Mouse (Mus musculus) CH12.LX (cell line): ENCODE data around the gene Mmp10. TPM values are rescaled to one million over a fixed set of nuclear protein-coding genes. Genes with fewer than 3 reads are reported as not detected.
A peak's percentile ranks its signal among the peaks of the same experiment; 100 is the strongest.

Experiments used
- DNase-seq: peaks from one replicate; pipeline ENCODE4 v3.0.0-alpha.2; 2013; ENCODE audit errors: extremely low read depth
- H3K27ac ChIP-seq: 2 replicates; pipeline ENCODE4 v1.5.1; 2012; ENCODE audit warnings: low read depth, mild to moderate bottlenecking, control low read depth, moderate library complexity; ENCODE audit not compliant: insufficient read depth
- H3K27me3 ChIP-seq: replicated peaks from 2 replicates; pipeline ENCODE3; 2012; ENCODE audit warnings: inconsistent platforms
- H3K36me3 ChIP-seq, 2 experiments: replicated peaks in 1 of 2; 2 replicates each; pipeline versions ENCODE3 to v1.6.1; 2012; ENCODE audit warnings: inconsistent platforms in 1 of 2, low read length in 1 of 2, mild to moderate bottlenecking in 1 of 2, mixed read lengths in 1 of 2, moderate library complexity in 1 of 2; ENCODE audit not compliant: control insufficient read depth in 1 of 2, insufficient read depth in 1 of 2
- H3K4me1 ChIP-seq, 2 experiments: 2 replicates each; pipeline ENCODE4 v1.6.1; 2012; ENCODE audit warnings: inconsistent platforms in 1 of 2, moderate library complexity in 1 of 2; ENCODE audit not compliant: insufficient read depth in 2 of 2, control insufficient read depth in 1 of 2
- H3K4me2 ChIP-seq: 2 replicates; pipeline ENCODE4 v1.6.1; 2012; ENCODE audit warnings: low read depth, mild to moderate bottlenecking, control low read depth; ENCODE audit not compliant: poor library complexity, insufficient read depth, severe bottlenecking
- H3K4me3 ChIP-seq, 3 experiments: fragments of 150-350 bp in 1 of 3; sonication (generic) in 1 of 3; replicated peaks in 1 of 3; 2 replicates each; pipeline versions ENCODE3 to v1.5.1; 2011 to 2012; ENCODE audit warnings: low read depth in 2 of 3, low read length in 2 of 3, mild to moderate bottlenecking in 2 of 3, moderate library complexity in 2 of 3, control low read depth in 1 of 3, improper control_type of control experiment in 1 of 3, inconsistent platforms in 1 of 3, mixed read lengths in 1 of 3; ENCODE audit not compliant: poor library complexity in 1 of 3
- H3K79me2 ChIP-seq: replicated peaks from 2 replicates; pipeline ENCODE4 v1.6.1; 2012; ENCODE audit warnings: mild to moderate bottlenecking, moderate library complexity; ENCODE audit not compliant: control insufficient read depth, poor library complexity, insufficient read depth, severe bottlenecking; ENCODE audit errors: extremely low read depth
- H3K9ac ChIP-seq: 2 replicates; pipeline ENCODE4 v1.6.1; 2012; ENCODE audit warnings: low read depth, mild to moderate bottlenecking, control low read depth, moderate library complexity; ENCODE audit not compliant: insufficient read depth
- H3K9me3 ChIP-seq: replicated peaks from 2 replicates; pipeline ENCODE3; 2012; ENCODE audit warnings: low read length, inconsistent platforms, mixed read lengths
- BHLHE40 ChIP-seq: IDR thresholded peaks from 2 replicates; pipeline ENCODE4 v1.6.1; 2011; ENCODE audit warnings: mild to moderate bottlenecking, low read depth, low read length, improper control_type of control experiment
- CTCF ChIP-seq, 2 experiments: IDR thresholded peaks in 1 of 2; conservative IDR thresholded peaks in 1 of 2; 2 replicates each; pipeline ENCODE4 v1.5.1; 2011 to 2012; ENCODE audit warnings: low read depth in 2 of 2, low read length in 2 of 2, improper control_type of control experiment in 1 of 2, inconsistent platforms in 1 of 2, mild to moderate bottlenecking in 1 of 2, moderate library complexity in 1 of 2
- ELF1 ChIP-seq: IDR thresholded peaks from 2 replicates; pipeline ENCODE4 v1.6.1; 2014; ENCODE audit warnings: low read depth, mild to moderate bottlenecking, inconsistent platforms, low read length, improper control_type of control experiment
- EP300 ChIP-seq: IDR thresholded peaks from 2 replicates; pipeline ENCODE4 v1.6.1; 2011; ENCODE audit warnings: low read length, improper control_type of control experiment
- ETS1 ChIP-seq: conservative IDR thresholded peaks from 2 replicates; pipeline ENCODE4 v1.6.1; 2012; ENCODE audit warnings: low read depth, mild to moderate bottlenecking, inconsistent platforms, low read length, improper control_type of control experiment, moderate library complexity
- GABPA ChIP-seq: IDR thresholded peaks from 2 replicates; pipeline ENCODE4 v1.6.1; 2012; ENCODE audit warnings: low read depth, low read length, improper control_type of control experiment, inconsistent platforms; ENCODE audit not compliant: insufficient replicate concordance
- HCFC1 ChIP-seq: IDR thresholded peaks from 2 replicates; pipeline ENCODE4 v1.6.1; 2012; ENCODE audit warnings: low read depth, mild to moderate bottlenecking, inconsistent platforms, low read length, improper control_type of control experiment
- IRF4 ChIP-seq: IDR thresholded peaks from 2 replicates; pipeline ENCODE4 v1.6.1; 2014; ENCODE audit warnings: low read depth, mild to moderate bottlenecking, inconsistent platforms, low read length, improper control_type of control experiment
- JUN ChIP-seq: IDR thresholded peaks from 2 replicates; pipeline ENCODE4 v1.6.1; 2011; ENCODE audit warnings: low read depth, mild to moderate bottlenecking, low read length, improper control_type of control experiment, moderate library complexity; ENCODE audit not compliant: insufficient read depth
- JUND ChIP-seq: conservative IDR thresholded peaks from 2 replicates; pipeline ENCODE4 v1.6.1; 2011; ENCODE audit warnings: low read depth, low read length, improper control_type of control experiment
- KAT2A ChIP-seq: IDR thresholded peaks from 2 replicates; pipeline ENCODE4 v1.6.1; 2012; ENCODE audit warnings: low read length, improper control_type of control experiment, inconsistent platforms; ENCODE audit not compliant: insufficient replicate concordance
- MAFK ChIP-seq: IDR thresholded peaks from 2 replicates; pipeline ENCODE4 v1.6.1; 2011; ENCODE audit warnings: low read length, improper control_type of control experiment; ENCODE audit not compliant: insufficient replicate concordance
- MAX ChIP-seq: IDR thresholded peaks from 2 replicates; pipeline ENCODE4 v1.6.1; 2011; ENCODE audit warnings: low read length, improper control_type of control experiment
- MEF2A ChIP-seq: IDR thresholded peaks from 2 replicates; pipeline ENCODE4 v1.6.1; 2014; ENCODE audit warnings: low read depth, mild to moderate bottlenecking, inconsistent platforms, low read length, improper control_type of control experiment, borderline replicate concordance
- NELFE ChIP-seq: IDR thresholded peaks from 2 replicates; pipeline ENCODE4 v1.6.1; 2011; ENCODE audit warnings: low read depth, low read length, improper control_type of control experiment
- SMC3 ChIP-seq: IDR thresholded peaks from 2 replicates; pipeline ENCODE4 v1.6.1; 2011; ENCODE audit warnings: low read depth, low read length, improper control_type of control experiment
- USF1 ChIP-seq: IDR thresholded peaks from 2 replicates; pipeline ENCODE4 v1.6.1; 2014; ENCODE audit warnings: low read depth, mild to moderate bottlenecking, inconsistent platforms, low read length, improper control_type of control experiment
- USF2 ChIP-seq: conservative IDR thresholded peaks from 2 replicates; pipeline ENCODE4 v1.6.1; 2011; ENCODE audit warnings: low read depth, low read length, improper control_type of control experiment
- ZKSCAN1 ChIP-seq: IDR thresholded peaks from 2 replicates; pipeline ENCODE4 v1.6.1; 2012; ENCODE audit warnings: low read depth, inconsistent platforms, low read length, improper control_type of control experiment, borderline replicate concordance
- dilution Hi-C: fragments of 300-500 bp; cut with MboI; formaldehyde crosslinking; loops from 2 replicates; pipeline ENCODE4 v1.14.3; 2020; ENCODE audit warnings: low sequenced_read_pairs; ENCODE audit not compliant: extremely low pct_unique_long_range_greater_than_20kb, extremely low pct_ligation_motif_present
- in situ Hi-C: fragments of 300-500 bp; cut with MboI; formaldehyde crosslinking; loops from 3 replicates; pipeline ENCODE4 v1.14.3; 2019; ENCODE audit warnings: low sequenced_read_pairs, low pct_ligation_motif_present, low pct_unique_long_range_greater_than_20kb, mixed read lengths
- polyA plus RNA-seq: library from polyadenylated mRNA; unstranded; fragments of >175 nt; gene quantifications from 2 replicates; pipeline ENCODE4 v1.2.1, GENCODE M21; 2012; ENCODE audit warnings: low read depth; ENCODE audit not compliant: insufficient read length
- total RNA-seq, 2 experiments: library from RNA; depleted of rRNA; stranded (reverse); fragments of 300-350 nt in 1 of 2; fragments of >200 nt in 1 of 2; gene quantifications; 2 replicates each; pipeline ENCODE4 v1.2.3; 2012 to 2014

The Mmp10 gene
- total and polyA plus RNA-seq, 3 experiments: 1.4 to 4.2 (median 1.9) TPM

DNA sequence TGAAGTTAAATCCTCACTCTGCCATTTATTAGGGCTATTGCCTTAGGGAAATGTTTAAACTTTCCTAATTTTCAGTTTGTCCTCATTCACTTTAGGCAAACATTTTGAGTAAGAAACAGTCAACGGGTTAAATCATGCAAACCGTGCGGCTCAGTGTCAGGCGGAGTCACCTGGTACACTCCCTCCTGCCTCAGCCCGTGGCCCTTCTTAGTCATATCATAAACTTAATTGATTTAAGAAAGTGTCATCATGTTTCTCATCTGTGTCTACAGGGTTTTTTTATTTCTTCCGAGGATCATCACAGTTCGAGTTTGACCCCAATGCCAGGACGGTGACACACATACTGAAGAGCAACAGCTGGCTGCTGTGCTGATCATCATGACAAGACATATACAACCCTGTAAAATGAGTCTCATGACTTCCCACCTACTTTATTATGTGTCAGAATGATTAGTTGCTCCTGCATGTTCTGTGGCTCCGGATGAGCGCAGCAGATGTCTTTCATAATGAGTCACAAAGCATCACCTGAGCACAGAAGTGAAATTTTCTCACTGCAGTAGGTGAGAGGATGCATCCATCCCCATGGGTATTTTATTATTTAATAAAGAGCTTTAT, 7.6 kb downstream of the Mmp10 start (continued):
- no peak for TF ChIP-seq NELFE
- no peak; the same call in 1 of the 2 replicates for TF ChIP-seq SMC3
- no peak for TF ChIP-seq KAT2A
- no peak for TF ChIP-seq CTCF (conservative IDR thresholded peaks at IDR 0.05 in 1 of 2, IDR thresholded peaks at IDR 0.05 in 1 of 2; ENCODE audit: low read depth in 2 of 2, low read length in 2 of 2)

- dilution Hi-C loops: no loop called here
- no peaks in the 10 kb centered on the region for H3K27me3 ChIP-seq
- TF ChIP-seq HCFC1 (no peak), ELF1 (no peak), MEF2A (peak; percentile 85), JUND (peak; percentile 72), USF1 (peak; percentile 84), MAX (peak; percentile 48; the same call in 1 of the 2 replicates), SMC3 (no peak), ETS1 (peak; percentile 69), ZKSCAN1 (no peak), IRF4 (peak; percentile 77), JUN (peak; percentile 61; the same call in 1 of the 2 replicates), EP300 (peak; percentile 78), USF2 (peak; percentile 87), BHLHE40 (peak; percentile 94), MAFK (peak; percentile 53; the same call in 1 of the 2 replicates), GABPA (no peak), NELFE (no peak), CTCF (conservative IDR thresholded peaks at IDR 0.05 in 1 of 2, IDR thresholded peaks at IDR 0.05 in 1 of 2; ENCODE audit: low read depth in 2 of 2, low read length in 2 of 2) (no peak)
These were observed 15.9 kb downstream of the Mmp10 start for GRCm38 (mm10) chr9:7517944-7518571.

More at GRCm38 (mm10) chr9:7517944-7518571, 15.9 kb downstream of the Mmp10 start:
- Histone ChIP-seq H3K4me3 (no peak overlapping the region), H3K4me1 (peaks cover 0 to 23% of the 10 kb centered on the region in 2 experiments; a peak in 2 of 4 replicates), H3K9me3 (peaks cover 2% of the 10 kb centered on the region), H3K36me3 (no peaks in the 10 kb centered on the region), H3K4me2 (no peak overlapping the region; the same call in 1 of the 2 replicates), H3K9ac (no peak overlapping the region; the same call in 1 of the 2 replicates), H3K79me2 (no peaks in the 10 kb centered on the region), H3K27ac (no peak overlapping the region)
- in situ Hi-C loops: no loop called here
- peak; percentile 40 for DNase-seq
